Mouse (Mus musculus) embryonic fibroblast, embryonic 13.5 days (primary cell): ENCODE measurements around the gene Irf1. TPM values are rescaled to one million over a fixed set of nuclear protein-coding genes. Genes with fewer than 3 reads are reported as not detected.
A peak's percentile ranks its signal among the peaks of the same experiment; 100 is the strongest.

Source experiments
- H3K27ac ChIP-seq: 2 replicates; pipeline ENCODE4 v1.5.1; 2012; ENCODE audit warnings: low read length, control low read depth, inconsistent platforms; ENCODE audit not compliant: insufficient read depth
- H3K4me1 ChIP-seq: 2 replicates; pipeline ENCODE4 v1.6.1; 2011; ENCODE audit warnings: low read length; ENCODE audit not compliant: control insufficient read depth, insufficient read depth
- H3K4me3 ChIP-seq: 2 replicates; pipeline ENCODE4 v1.5.1; 2011; ENCODE audit warnings: mild to moderate bottlenecking, control low read depth, low read length; ENCODE audit not compliant: insufficient read depth
- CTCF ChIP-seq: IDR thresholded peaks from 2 replicates; pipeline ENCODE4 v1.5.1; 2011; ENCODE audit warnings: mild to moderate bottlenecking, control low read depth, low read length, moderate library complexity, borderline replicate concordance; ENCODE audit not compliant: insufficient read depth
- POLR2A ChIP-seq: IDR thresholded peaks from 2 replicates; pipeline ENCODE4 v1.6.1; 2011; ENCODE audit warnings: low read depth, mild to moderate bottlenecking, control low read depth, low read length, moderate library complexity
- polyA plus RNA-seq: library from polyadenylated mRNA; stranded (reverse); fragments of >200 nt; gene quantifications from 2 replicates; pipeline ENCODE4 v1.2.4, GENCODE M21; 2011; ENCODE audit warnings: low read depth; ENCODE audit not compliant: missing spikeins, insufficient read length

Gene Irf1
- polyA plus RNA-seq, 1 experiment, result 35.1 TPM

DNA sequence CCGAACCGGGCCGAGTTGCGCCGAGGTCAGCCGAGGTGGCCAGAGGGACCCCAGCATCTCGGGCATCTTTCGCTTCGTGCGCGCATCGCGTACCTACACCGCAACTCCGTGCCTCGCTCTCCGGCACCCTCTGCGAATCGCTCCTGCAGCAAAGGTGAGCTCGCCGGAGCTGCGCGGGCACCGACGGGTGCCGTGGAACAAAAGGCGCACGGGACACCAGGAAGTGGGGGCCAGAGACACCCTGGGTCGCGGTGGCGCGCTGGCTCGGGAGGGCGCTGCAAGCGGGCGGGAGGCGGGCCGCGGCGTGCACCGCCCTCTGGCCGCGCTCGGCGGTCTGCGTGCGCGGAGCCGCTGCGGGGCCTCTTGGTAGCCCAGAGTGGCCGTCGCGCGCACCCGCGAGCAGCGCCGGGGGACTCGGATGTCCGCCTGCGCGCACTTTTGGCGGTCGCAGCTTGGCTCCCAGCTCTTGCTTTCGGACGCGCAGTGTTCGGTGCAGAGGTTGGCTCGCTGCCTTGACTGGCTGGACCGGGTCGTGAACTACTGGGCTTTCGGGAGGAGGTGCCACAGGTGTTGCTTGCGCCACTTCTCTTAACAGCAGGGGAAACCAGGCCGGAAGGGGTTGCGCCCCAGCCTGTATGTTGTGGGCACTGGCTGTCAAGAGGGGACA is 444 bp downstream of the Irf1 start:
- peak overlapping the region; percentile 77 for H3K27ac ChIP-seq
- no peak for TF ChIP-seq CTCF
- no peak for TF ChIP-seq POLR2A
- H3K4me3 ChIP-seq, result peak overlapping the region; percentile 84
- H3K4me1 ChIP-seq, result peaks cover 3% of the 10 kb centered on the region; the same call in 1 of the 2 replicates

DNA sequence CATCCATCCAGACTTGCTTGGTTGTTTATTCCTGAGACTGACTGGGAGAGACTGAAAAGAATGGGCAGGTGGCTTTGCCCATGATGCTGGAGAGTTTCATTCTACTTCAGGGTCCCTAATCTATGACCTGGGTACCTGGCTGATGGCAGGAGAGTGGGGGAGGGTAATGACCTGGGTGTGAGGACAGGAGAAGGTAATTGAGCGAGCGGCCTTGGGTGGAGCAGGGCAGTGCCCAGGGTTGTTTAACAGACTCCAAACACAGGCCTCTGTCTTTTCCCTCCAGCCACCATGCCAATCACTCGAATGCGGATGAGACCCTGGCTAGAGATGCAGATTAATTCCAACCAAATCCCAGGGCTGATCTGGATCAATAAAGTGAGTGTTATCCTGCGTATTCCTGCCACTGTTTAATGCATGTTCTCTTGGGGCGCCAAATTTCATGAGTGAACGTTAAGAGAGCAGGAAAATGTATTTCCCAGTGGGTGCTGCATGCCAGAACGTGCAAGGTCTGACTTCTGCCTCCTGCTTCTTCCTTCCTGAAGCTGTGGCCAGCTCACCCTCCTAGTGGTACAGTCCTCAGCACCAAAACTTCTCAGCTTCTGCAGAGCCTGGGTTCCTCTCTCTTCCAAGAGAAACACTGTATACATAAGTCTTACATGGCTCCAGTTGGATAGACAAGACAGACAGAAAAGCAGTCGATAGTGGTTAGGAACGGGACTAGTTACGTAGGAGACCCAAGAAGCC is 1.4 kb downstream of the Irf1 start:
- Histone ChIP-seq H3K27ac (no peak overlapping the region), H3K4me3 (peak overlapping the region; percentile 84), H3K4me1 (peaks cover 3% of the 10 kb centered on the region; the same call in 1 of the 2 replicates)
- TF ChIP-seq CTCF (no peak), POLR2A (no peak)

DNA sequence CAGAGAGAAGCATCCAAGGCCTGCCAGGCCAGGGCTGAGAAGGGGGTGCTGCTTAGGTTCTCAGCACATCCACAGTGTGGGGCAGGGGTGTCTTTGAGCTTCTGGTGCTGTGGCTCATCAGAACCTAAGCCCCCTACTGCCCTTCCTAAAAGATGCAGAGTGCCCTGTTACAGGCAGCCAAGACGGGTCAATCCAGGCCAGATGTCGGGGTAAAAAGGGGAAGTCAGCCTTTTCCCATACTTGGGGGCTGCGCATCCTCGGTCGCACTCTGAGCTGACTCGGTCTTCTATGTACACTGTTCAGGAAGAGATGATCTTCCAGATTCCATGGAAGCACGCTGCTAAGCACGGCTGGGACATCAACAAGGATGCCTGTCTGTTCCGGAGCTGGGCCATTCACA is 2.7 kb downstream of the Irf1 start:
- Histone ChIP-seq H3K4me1 (peaks cover 3% of the 10 kb centered on the region; the same call in 1 of the 2 replicates), H3K4me3 (no peak overlapping the region), H3K27ac (no peak overlapping the region)
- TF ChIP-seq CTCF, result no peak
- no peak for TF ChIP-seq POLR2A

DNA sequence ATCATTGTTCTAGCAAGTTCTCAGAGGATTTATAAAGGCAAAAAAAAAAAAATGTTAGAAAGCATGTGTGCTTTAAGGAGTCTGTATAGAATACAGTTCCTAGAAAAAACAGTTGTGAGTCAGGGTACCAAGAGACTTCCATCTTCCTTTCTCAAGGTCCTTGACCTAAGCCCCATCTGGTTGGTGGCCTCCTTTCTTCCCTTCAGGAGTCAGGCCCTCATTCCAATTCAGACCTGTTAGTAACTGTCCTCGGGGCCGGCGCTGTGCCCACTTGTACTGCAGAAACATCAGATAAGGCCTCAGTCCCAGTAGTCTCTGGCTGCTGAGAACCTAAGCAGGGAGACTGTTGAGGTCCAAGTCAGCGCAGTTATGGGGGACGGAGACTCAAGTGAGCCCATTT is 3.3 kb downstream of the Irf1 start, which contains the start of gene Gm17334:
TSS of gene Gm17334 (minus strand) at position 101 of the 400 bp plus-strand sequence.
- no peak within 1 kb of the TSS for H3K4me3 ChIP-seq
- no peak within 1 kb of the TSS for H3K27ac ChIP-seq
- peaks cover 3% of the 10 kb centered on the region; the same call in 1 of the 2 replicates for H3K4me1 ChIP-seq
- TF ChIP-seq POLR2A, result no peak
- no peak for TF ChIP-seq CTCF

DNA sequence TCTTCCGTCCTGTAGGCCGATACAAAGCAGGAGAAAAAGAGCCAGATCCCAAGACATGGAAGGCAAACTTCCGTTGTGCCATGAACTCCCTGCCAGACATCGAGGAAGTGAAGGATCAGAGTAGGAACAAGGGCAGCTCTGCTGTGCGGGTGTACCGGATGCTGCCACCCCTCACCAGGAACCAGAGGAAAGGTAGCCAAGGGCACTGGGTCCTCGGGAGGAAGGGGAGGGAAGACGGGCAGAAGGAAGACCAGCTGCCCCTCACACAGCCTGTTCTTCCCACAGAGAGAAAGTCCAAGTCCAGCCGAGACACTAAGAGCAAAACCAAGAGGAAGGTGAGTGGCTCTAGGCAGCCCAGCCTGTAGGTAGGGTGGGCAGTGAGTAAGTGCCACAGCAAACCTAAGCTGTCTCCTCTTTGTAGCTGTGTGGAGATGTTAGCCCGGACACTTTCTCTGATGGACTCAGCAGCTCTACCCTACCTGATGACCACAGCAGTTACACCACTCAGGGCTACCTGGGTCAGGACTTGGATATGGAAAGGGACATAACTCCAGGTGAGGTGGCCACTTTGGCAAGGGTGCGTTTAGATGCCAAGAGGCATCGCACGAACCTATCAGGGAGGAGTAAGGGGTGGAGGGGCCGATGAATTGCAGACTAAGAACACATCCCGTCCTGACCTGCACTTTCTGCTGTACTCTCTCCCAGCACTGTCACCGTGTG is 4.0 kb downstream of the Irf1 start:
- peaks cover 3% of the 10 kb centered on the region; the same call in 1 of the 2 replicates for H3K4me1 ChIP-seq
- no peak overlapping the region for H3K4me3 ChIP-seq
- TF ChIP-seq CTCF, result no peak
- TF ChIP-seq POLR2A, result no peak
- H3K27ac ChIP-seq, result no peak overlapping the region

DNA sequence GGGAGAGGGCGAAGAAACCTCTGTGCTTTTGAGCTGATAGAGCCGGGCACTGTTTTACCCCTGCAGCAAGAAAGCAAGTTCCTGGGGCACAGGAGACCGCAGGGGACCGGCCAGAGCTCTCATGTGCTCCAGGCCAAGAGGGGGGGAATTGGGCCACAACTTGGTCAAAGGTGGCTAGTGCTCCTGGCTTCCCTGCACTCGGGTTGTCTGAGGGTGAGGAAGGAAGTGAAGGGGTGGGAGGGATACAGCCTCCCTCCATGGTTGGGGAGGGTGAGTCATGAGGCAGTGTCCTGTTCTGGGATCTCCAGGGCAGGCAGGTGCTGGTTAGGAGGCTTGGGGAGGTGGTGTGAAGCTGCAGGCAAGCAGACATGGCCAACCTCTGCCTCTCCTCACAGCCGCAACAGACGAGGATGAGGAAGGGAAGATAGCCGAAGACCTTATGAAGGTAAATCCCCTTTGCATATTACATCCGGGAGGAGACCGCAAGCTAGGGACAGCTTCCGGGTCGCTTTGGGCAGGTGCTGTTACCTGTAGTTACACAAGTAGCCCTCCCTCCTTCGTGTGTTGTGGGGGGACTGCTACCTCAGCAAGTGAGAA is 4.9 kb downstream of the Irf1 start:
- Histone ChIP-seq H3K4me1 (no peaks in the 10 kb centered on the region), H3K27ac (no peak overlapping the region), H3K4me3 (no peak overlapping the region)
- no peak for TF ChIP-seq POLR2A
- no peak for TF ChIP-seq CTCF

DNA sequence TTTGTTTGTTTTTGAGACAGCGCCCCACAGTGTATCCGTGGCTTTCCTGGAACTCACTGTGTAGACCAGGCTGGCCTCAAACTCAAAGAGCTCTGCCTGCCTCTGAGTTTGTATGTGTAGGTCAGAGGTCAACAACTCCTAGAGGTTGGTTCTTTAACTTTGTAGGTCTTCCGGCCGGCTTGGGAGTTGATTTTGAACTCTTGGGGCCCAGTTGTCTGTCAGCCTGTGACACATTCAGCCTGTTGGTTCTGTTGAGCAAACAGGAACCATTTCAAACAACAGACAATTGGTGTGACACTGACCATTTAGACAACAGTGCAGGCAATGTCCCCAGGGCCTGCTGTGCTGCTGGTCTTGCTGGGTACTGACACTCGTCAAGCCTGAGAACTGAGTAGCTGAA is 7.9 kb downstream of the Irf1 start:
- TF ChIP-seq CTCF (no peak), POLR2A (no peak)
- Histone ChIP-seq H3K4me1 (no peaks in the 10 kb centered on the region), H3K4me3 (no peak overlapping the region), H3K27ac (no peak overlapping the region)

DNA sequence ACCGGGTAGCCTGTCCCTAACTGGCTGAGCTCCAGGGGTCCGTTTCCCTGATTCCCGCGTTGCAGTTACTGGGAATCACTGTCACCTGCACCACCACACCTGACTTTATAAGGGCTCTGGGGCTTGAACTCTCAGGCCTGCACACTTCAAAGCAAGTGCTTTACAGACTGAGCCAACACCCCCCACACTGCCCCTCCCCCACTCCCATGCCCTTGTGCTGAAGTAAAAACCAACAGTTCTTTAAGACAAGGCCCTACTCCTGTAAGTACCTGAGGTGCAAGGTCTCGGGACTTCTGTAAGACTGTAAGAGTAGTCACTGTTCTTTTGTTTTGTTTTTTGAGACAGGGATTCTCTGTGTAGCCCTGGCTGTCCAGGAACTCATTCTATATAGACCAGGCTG is 8.6 kb downstream of the Irf1 start:
- TF ChIP-seq CTCF, result no peak
- TF ChIP-seq POLR2A, result no peak
- H3K4me1 ChIP-seq, result no peaks in the 10 kb centered on the region
- no peak overlapping the region for H3K27ac ChIP-seq
- no peak overlapping the region for H3K4me3 ChIP-seq

DNA sequence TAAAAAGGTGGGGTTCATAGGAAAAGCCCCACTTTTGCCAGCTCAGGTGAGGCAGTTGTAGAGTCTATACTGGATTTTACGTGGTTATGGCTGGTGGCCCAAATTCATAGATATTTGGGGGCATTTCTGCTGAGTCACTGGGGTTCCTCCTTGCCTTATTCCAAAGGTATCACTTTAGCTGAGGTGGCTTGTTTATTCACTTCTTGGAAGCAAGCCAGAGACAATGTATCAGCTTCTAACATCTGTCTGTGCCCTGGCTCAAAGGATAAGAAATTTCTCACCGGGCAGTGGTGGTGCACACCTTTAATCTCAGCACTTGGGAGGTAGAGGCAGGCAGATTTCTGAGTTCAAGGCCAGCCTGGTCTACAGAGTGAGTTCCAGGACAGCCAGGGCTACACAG is 10.0 kb downstream of the Irf1 start:
- Histone ChIP-seq H3K4me1 (no peaks in the 10 kb centered on the region), H3K4me3 (no peak overlapping the region), H3K27ac (no peak overlapping the region)
- TF ChIP-seq POLR2A (no peak), CTCF (no peak)

DNA sequence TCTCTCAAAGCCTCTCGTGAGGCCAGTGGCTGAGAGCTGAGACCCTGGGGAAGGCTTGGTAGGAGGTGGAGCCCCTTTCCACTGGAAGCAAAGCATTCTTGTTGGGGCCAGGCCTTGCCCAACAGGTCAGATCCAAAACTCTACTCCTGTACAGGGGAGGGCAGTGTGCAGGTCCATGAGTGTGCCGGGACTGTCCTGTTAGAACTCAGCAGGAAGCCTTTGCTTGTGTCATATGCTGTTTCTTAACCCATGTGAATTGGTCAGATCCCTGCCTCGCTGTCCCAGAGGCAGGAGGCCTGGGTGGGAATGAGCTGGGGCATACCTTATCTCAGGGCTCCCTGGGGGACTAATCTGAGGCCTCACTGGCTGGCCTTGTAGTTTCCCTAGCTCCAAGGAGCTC is 10.4 kb downstream of the Irf1 start:
- TF ChIP-seq CTCF (no peak), POLR2A (no peak)
- no peaks in the 10 kb centered on the region for H3K4me1 ChIP-seq
- H3K27ac ChIP-seq, result no peak overlapping the region
- no peak overlapping the region for H3K4me3 ChIP-seq
